Mouse (Mus musculus) heart, embryonic 11.5 days (tissue): Measurements from ENCODE around the gene Srgap3. TPM values are rescaled to one million over a fixed set of nuclear protein-coding genes. Genes with fewer than 3 reads are reported as not detected.
A peak's percentile ranks its signal among the peaks of the same experiment; 100 is the strongest.

Experiments used
- ATAC-seq: fragments of 200-750 bp; cut with Nextera tagmentation; replicated peaks from 2 replicates; pipeline ENCODE4 v1.8.0; 2017; ENCODE audit warnings: moderate library complexity; ENCODE audit not compliant: insufficient number of reproducible peaks, low FRiP score, low TSS enrichment
- H3K27ac ChIP-seq: fragments of 300-500 bp; sonication (generic); 2 replicates; pipeline ENCODE4 v1.5.1; 2014; ENCODE audit warnings: mild to moderate bottlenecking, low read depth, low read length
- H3K27me3 ChIP-seq: fragments of 300-500 bp; sonication (generic); 2 replicates; pipeline ENCODE4 v1.6.1; 2014; ENCODE audit warnings: mild to moderate bottlenecking, low read length, mixed read lengths; ENCODE audit not compliant: control insufficient read depth, insufficient read depth
- H3K36me3 ChIP-seq: fragments of 300-500 bp; sonication (generic); 2 replicates; pipeline ENCODE4 v1.6.1; 2014; ENCODE audit warnings: mild to moderate bottlenecking, low read length, moderate library complexity, mixed read lengths; ENCODE audit not compliant: control insufficient read depth, insufficient read depth
- H3K4me1 ChIP-seq: fragments of 300-500 bp; sonication (generic); 2 replicates; pipeline ENCODE4 v1.6.1; 2014; ENCODE audit warnings: low read length; ENCODE audit not compliant: control insufficient read depth, insufficient read depth
- H3K4me2 ChIP-seq: fragments of 300-500 bp; sonication (generic); 2 replicates; pipeline ENCODE4 v1.6.1; 2014; ENCODE audit warnings: mild to moderate bottlenecking, moderate library complexity
- H3K4me3 ChIP-seq: fragments of 300-500 bp; sonication (generic); 2 replicates; pipeline ENCODE4 v1.5.1; 2014; ENCODE audit warnings: low read depth, low read length
- H3K9ac ChIP-seq: fragments of 300-500 bp; sonication (generic); 2 replicates; pipeline ENCODE4 v1.6.1; 2014; ENCODE audit warnings: mild to moderate bottlenecking, low read depth, low read length, moderate library complexity
- H3K9me3 ChIP-seq: fragments of 300-500 bp; sonication (generic); replicated peaks from 2 replicates; pipeline ENCODE4 v1.6.1; 2016; ENCODE audit warnings: low read length; ENCODE audit not compliant: control insufficient read depth
- WGBS: fragments of 180-500 bp; shearing (Covaris S2); extraction: QIAGEN DNeasy Blood & Tissue Kit; methylation state at CpG from one replicate; pipeline ENCODE4 v1.1.7; 2014; ENCODE audit not compliant: insufficient replicate concordance; 5-methylcytosine and 5-hydroxymethylcytosine counted together
- polyA plus RNA-seq: library from polyadenylated mRNA; unstranded; fragments of >200 nt; fragmentation: Nextera tagmentation; extraction: Ambion mirVana; gene quantifications from 2 replicates; pipeline ENCODE4 v1.2.1, GENCODE M21; 2014

Srgap3 gene
- polyA plus RNA-seq, 1 experiment from 2014 or later, result 1.2 TPM

GRCm38 (mm10) chr6:112733942-112734341, 213.1 kb downstream of the Srgap3 start:
- no peak overlapping the region for H3K4me2 ChIP-seq
- H3K36me3 ChIP-seq, result no peaks in the 10 kb centered on the region
- H3K9ac ChIP-seq, result no peak overlapping the region
- no peak overlapping the region for H3K4me3 ChIP-seq
- 69% methylated on average over 5 of the region's 5 CpGs for WGBS
- H3K9me3 ChIP-seq, result peaks cover 4% of the 10 kb centered on the region; the same call in 1 of the 2 replicates
- H3K27ac ChIP-seq, result no peak overlapping the region
- ATAC-seq, result no peak
- H3K4me1 ChIP-seq, result no peaks in the 10 kb centered on the region; the same call in 1 of the 2 replicates
- no peaks in the 10 kb centered on the region for H3K27me3 ChIP-seq

GRCm38 (mm10) chr6:112732434-112732833, 214.6 kb downstream of the Srgap3 start:
- H3K4me3 ChIP-seq, result no peak overlapping the region
- WGBS, result 88% methylated on average over 3 of the region's 3 CpGs
- no peaks in the 10 kb centered on the region for H3K27me3 ChIP-seq
- H3K36me3 ChIP-seq, result no peaks in the 10 kb centered on the region
- H3K4me1 ChIP-seq, result peaks cover 4% of the 10 kb centered on the region; the same call in 1 of the 2 replicates
- H3K9ac ChIP-seq, result no peak overlapping the region
- peaks cover 4% of the 10 kb centered on the region; the same call in 1 of the 2 replicates for H3K9me3 ChIP-seq
- ATAC-seq, result no peak
- H3K27ac ChIP-seq, result no peak overlapping the region
- no peak overlapping the region for H3K4me2 ChIP-seq

- peaks cover 4% of the 10 kb centered on the region; the same call in 1 of the 2 replicates for H3K4me1 ChIP-seq
- 88% methylated on average over 10 of the region's 10 CpGs for WGBS
- ATAC-seq, result no peak
- H3K27me3 ChIP-seq, result no peaks in the 10 kb centered on the region
- no peaks in the 10 kb centered on the region for H3K36me3 ChIP-seq
- H3K4me2 ChIP-seq, result no peak overlapping the region
- peaks cover 4% of the 10 kb centered on the region; the same call in 1 of the 2 replicates for H3K9me3 ChIP-seq
- no peak overlapping the region for H3K27ac ChIP-seq
- H3K9ac ChIP-seq, result no peak overlapping the region
- H3K4me3 ChIP-seq, result no peak overlapping the region
Observed at GRCm38 (mm10) chr6:112731386-112731785, 215.7 kb downstream of the Srgap3 start.

GRCm38 (mm10) chr6:112728760-112729422, 218.2 kb downstream of the Srgap3 start:
- Histone ChIP-seq H3K4me2 (peak overlapping the region; percentile 58), H3K4me1 (peaks cover 4% of the 10 kb centered on the region; the same call in 1 of the 2 replicates), H3K27me3 (no peaks in the 10 kb centered on the region; the same call in 1 of the 2 replicates), H3K36me3 (no peaks in the 10 kb centered on the region), H3K27ac (0 out of 2 replicates have a peak overlapping the region, but pooled peaks have one; percentile 12), H3K9ac (peak overlapping the region; percentile 36; the same call in 1 of the 2 replicates), H3K4me3 (peak overlapping the region; percentile 34), H3K9me3 (peaks cover 4% of the 10 kb centered on the region; the same call in 1 of the 2 replicates)
- ATAC-seq, result peak; percentile 73
- WGBS, result 5% methylated on average over 17 of the region's 17 CpGs

GRCm38 (mm10) chr6:112725468-112725867, 221.6 kb downstream of the Srgap3 start:
- Histone ChIP-seq H3K4me2 (no peak overlapping the region), H3K4me1 (peaks cover 4% of the 10 kb centered on the region; the same call in 1 of the 2 replicates), H3K9me3 (no peaks in the 10 kb centered on the region), H3K36me3 (no peaks in the 10 kb centered on the region), H3K9ac (no peak overlapping the region), H3K27me3 (no peaks in the 10 kb centered on the region; the same call in 1 of the 2 replicates), H3K4me3 (no peak overlapping the region), H3K27ac (no peak overlapping the region)
- 78% methylated on average over 4 of the region's 4 CpGs for WGBS
- ATAC-seq, result no peak

- H3K9me3 ChIP-seq, result no peaks in the 10 kb centered on the region
- no peak for ATAC-seq
- 73% methylated on average over 5 of the region's 5 CpGs for WGBS
- no peaks in the 10 kb centered on the region for H3K36me3 ChIP-seq
- no peak overlapping the region for H3K4me3 ChIP-seq
- H3K4me2 ChIP-seq, result no peak overlapping the region
- no peaks in the 10 kb centered on the region for H3K4me1 ChIP-seq
- no peak overlapping the region for H3K27ac ChIP-seq
- H3K27me3 ChIP-seq, result no peaks in the 10 kb centered on the region; the same call in 1 of the 2 replicates
- H3K9ac ChIP-seq, result no peak overlapping the region
Observed at GRCm38 (mm10) chr6:112720409-112721080, 226.5 kb downstream of the Srgap3 start.

GRCm38 (mm10) chr6:112719983-112720382, 227.1 kb downstream of the Srgap3 start:
- Histone ChIP-seq H3K4me3 (no peak overlapping the region), H3K4me2 (no peak overlapping the region), H3K27me3 (no peaks in the 10 kb centered on the region; the same call in 1 of the 2 replicates), H3K9ac (no peak overlapping the region), H3K36me3 (no peaks in the 10 kb centered on the region), H3K27ac (no peak overlapping the region), H3K9me3 (no peaks in the 10 kb centered on the region), H3K4me1 (no peaks in the 10 kb centered on the region)
- ATAC-seq, result no peak
- WGBS, result 93% methylated on average over 1 of the region's 1 CpGs

- no peaks in the 10 kb centered on the region for H3K4me1 ChIP-seq
- no peak overlapping the region for H3K4me3 ChIP-seq
- no peaks in the 10 kb centered on the region for H3K9me3 ChIP-seq
- no peak overlapping the region for H3K4me2 ChIP-seq
- no peak for ATAC-seq
- 48% methylated on average over 5 of the region's 5 CpGs for WGBS
- H3K27me3 ChIP-seq, result no peaks in the 10 kb centered on the region
- H3K9ac ChIP-seq, result no peak overlapping the region
- H3K36me3 ChIP-seq, result no peaks in the 10 kb centered on the region
- H3K27ac ChIP-seq, result no peak overlapping the region
Observed at GRCm38 (mm10) chr6:112717168-112717567, 229.9 kb downstream of the Srgap3 start.
